Mouse (Mus musculus) left cerebral cortex, postnatal 36 days (tissue): Measurements from ENCODE around the gene Tceal9. TPM values are rescaled to one million over a fixed set of nuclear protein-coding genes. Genes with fewer than 3 reads are reported as not detected.
"Not testable (repeated sequence)": the region's sequence is repeated elsewhere in the genome, so short reads cannot be mapped to it uniquely, and the experiment has no call there.

ENCODE experiments used
- DNase-seq, 2 experiments: peaks; one replicate each; pipeline ENCODE4 v3.0.0; 2021 to 2022; ENCODE audit warnings: low spot score in 2 of 2, mixed read lengths in 1 of 2
- intact Hi-C: fragments of 180-260 bp; cut with DNase I; formaldehyde crosslinking; loops from one replicate; pipeline ENCODE4 v1.15.1; 2025
- total RNA-seq, 2 experiments: library from RNA; stranded (reverse); gene quantifications; 2 replicates each; pipeline ENCODE4 v1.2.3; 2021

The Tceal9 gene
- 100 to 1,000 TPM; 112 to 117 TPM for total RNA-seq

DNA sequence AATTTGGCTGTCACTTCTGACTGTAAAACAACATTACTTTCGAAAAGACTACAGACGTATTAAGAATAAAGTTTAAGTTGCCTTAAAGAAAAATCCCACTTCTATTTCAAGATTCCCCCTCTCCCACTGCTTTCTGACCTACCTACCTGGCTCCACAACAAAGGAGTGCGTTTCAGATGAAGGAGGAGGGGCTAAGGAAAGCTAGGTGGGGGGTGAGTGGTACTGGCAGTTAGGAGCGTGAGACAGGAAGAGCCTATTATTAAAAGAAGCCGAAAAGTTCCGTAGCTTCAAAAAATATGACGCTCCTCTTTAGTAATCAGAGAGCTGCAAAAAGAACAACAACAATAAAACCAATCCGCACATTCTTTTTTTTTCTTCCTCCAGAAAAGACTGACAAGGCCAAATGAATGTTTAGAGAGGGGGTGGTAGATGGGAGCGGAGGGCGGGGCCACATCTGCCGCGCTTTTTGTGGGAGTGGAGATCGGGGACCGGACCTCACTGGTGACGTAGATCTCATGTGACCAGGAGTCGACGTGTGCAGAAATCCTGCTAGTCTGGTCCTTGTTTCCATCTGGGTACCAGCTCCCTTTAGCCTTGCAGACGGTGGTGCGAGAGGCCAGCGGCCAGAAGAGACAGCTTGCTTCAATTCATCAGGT, at the start of gene Tceal9:
Gene Tceal9, plus strand, starts transcription at position 506 of the 656 bp plus-strand sequence.
- peak; percentile 48 to 59 for DNase-seq
- intact Hi-C loops, result no loop called here

DNA sequence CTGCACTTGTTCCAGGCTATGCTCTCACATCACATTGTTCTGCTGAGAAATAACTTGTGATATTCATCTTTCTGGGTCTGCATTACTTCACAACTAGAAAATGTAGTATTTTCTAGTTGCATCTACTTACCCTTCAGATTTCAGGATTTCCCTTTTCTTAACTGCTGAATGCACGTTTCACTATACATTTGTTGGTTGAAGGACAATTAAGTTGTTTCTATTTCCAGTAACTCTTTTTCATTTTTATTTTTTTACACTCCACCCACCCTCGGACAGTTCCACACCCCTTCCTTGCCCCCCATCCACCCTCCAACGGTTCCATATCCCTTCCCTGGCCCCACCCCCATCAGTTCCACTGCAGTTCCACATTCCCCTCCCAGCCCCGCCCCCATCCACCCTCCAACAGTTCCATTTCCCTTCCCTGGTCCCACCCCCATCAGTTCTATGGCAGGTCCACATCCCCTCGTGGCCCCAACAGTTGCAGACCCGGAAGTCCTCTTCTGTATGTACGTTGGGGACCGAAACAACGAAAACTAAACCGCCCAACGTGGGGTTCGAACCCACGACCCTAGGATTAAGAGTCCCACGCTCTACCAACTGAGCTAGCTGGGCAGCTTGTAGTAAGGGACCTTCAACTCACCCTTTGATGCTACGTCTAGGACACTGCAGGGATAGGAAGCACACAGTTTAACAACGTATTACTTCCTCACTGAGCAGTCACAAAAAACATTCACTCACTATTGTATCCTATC, 49.5 kb upstream of the Tceal9 start:
- DNase-seq, result no peak
- intact Hi-C loops, result no loop called here

DNA sequence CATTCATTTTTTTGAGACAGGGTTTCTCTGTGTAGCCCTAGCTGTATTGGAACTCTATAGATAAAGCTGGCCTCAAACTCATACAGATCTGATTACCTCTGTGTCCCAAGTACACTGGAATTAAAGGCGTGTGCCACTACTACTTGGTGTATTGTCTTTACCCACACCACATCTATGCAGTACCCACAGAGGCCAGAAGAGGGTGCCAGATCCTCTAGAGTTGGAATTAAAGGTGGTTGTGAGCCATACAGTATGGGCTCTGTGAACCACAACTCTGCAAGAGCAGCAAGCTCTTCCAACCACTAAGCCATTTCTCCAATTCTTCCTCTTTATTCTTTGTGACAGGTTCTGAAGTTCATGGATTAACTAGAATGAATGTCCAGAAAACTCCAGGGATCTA, 48.0 kb upstream of the Tceal9 start:
- no peak for DNase-seq
- intact Hi-C loops, result no loop called here

DNA sequence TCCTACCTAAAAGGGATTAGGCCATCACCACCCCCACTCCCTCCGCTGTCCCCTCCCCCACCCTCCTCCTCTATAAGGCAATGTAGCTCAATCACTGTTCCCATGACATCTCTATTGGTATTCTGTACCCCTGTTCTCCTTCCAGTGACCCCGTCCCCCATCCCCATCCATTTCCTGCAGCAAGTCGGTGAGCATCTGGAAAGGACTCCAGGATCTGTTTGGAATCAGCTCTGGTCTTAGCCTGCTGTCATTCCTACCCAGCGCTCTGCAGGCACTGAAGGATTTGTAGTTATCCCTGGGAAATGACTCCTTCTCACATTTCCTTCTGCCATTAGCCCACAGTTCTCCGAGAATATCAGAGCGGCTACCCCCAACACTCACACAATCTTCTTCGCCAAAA, 41.6 kb upstream of the Tceal9 start:
- intact Hi-C loops, result no loop called here
- no peak for DNase-seq

DNA sequence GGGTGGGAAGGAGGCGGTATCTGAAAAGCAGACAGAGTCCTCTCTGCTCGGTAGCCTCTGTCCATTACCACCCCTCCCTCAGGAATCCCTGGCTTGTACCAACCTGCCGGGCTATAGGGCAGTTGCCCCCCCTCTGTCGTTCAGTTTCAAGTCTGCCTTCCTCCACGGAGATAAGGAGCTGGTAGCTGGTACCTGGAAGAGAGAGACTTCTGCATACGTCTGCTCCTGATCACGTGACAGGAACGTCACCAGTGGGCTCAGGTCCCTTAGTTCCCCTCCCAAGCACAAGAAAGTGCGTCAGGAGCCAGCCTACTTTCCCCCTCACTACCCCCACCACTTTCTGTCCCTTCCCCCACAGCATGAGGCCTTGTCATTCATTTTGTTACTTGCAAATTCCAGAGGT, 41.2 kb upstream of the Tceal9 start, which contains the start of gene Tceal5:
Gene Tceal5, minus strand, starts transcription at position 213 of the 403 bp plus-strand sequence.
- DNase-seq, result peak; percentile 58 to 68
- intact Hi-C loops, result no loop called here

DNA sequence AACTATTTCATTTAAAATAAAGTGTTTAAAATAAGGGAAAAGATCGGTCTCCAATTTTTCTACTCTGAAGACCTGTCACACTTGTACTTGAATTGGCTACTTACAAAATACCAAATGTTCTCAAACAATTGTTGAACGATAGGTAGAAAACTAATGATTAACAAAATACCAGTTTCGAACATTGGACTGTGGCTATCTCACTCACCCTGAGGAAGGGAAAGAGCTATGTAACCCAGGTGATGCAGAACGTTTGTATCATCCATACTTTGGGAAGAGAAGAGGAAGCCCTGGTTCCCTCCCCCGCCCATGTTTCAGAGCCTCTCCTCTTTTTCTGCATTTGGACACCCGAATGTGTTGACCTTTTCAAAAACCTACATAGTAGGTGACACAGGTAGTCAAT, 40.5 kb upstream of the Tceal9 start:
- intact Hi-C loops, result no loop called here
- DNase-seq, result no peak

DNA sequence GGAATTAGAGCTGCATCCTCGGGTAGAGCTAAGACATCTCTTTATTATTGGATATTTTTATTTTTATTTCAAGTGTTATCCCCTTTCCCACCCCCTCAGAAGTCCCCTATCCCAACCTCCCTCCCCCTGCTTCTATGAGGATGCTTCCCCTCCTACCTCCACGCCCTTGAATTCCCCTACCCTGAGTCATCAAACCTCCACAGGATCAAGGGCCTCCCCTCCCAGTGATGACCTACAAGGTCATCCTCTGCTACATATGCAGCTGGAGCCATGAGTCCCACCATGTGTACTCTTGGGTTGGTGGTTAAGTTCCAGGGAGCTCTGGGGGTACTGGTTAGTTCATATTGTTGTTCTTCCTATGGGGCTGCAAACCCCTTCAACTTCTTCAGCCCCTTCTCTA, 31.5 kb upstream of the Tceal9 start:
- intact Hi-C loops, result no loop called here
- DNase-seq, result no peak

DNA sequence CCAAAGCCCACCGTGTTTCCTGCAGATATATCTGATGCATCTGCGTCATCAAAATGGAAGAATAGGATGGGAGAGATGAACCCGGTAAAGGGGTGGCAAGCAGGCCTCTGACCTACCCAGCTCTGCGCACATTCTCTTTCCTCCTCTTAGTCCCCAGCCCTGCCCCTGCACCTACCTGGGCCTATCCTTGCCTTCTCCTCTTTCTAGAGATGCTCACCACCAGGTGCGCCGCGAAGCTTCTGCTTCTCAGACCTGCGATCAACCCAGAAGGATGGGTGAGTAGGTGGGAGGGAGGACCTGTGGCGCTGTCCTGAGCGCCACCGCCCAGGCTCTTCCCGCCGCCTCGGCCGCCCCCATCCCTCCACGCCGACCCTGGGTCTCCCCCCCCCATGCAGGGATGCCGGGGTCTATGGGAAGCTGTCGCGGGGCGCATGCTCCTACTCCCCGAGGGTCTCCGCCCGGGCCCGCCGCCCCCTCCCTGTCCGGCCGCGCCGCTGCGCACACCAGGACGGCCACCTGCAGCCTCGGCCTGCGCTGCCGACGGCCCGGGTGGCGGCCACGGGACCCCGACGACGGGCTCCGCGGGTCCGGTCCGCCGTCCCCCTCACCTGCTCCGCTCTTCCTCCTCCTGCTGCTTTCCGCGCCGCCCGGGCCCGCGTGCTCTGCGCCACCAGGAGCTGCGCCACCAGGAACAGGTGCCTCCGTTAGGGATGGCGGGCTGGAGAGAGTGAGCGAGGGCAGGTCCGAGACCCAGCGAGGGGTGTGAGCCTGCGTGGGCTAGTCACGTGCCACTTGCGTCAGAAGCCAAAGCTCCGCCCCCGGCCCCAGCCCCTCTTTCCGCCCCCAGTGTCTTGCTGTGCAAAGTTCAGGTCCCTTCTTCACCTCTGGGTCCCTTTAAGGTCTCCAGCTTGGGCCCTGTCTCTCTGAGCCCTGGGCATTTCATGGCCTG, 29.9 kb upstream of the Tceal9 start, which contains the start of the genes Tceal7 and Bex1:
Gene Tceal7, plus strand, starts transcription at position 51 of the 949 bp plus-strand sequence.
Gene Bex1, minus strand, starts transcription at position 785 of the 949 bp plus-strand sequence.
- intact Hi-C loops, result not testable (repeated sequence)

DNA sequence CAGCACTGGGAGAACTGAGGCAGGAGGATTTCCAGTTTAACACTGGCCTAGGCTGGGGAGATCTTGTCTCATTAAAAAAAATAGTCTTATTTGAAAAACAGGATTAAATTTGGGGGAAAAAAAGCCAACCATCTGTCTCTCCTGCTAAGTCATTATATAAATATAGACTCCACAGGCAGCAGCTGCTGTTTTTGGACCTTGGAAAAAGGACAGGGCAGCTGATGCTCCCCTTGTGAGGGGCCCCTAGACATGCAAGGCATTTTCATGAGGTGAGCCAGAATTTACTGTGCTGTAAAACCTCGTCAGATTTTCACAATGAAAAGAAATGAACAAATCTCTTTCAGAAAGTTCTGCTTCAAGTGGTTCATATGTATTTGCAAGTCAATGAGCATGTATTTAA, 28.6 kb upstream of the Tceal9 start:
- no peak for DNase-seq

More for the DNA sequence above, 29.9 kb upstream of the Tceal9 start, which contains the start of the genes Tceal7 and Bex1:
- DNase-seq, result not testable (repeated sequence)

DNA sequence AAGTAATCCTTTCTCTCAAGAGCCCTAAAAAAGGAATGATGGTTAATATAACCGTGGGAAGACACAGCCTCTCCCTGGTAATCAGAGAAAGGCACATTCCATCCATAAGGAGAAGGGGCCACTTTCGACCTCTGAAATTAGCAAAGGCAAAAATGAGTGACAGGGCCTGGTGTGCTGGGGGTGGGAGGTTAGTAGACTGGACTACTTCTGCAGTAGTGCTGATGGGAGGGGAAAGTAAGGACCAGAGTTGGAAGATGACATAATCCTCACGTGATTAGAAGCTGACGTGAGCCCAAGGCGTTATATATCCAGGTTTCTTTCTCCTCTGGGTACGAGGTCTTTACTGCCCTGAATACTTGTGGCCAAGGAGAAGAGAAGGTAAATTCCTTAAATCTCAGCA, 21.2 kb upstream of the Tceal9 start:
- intact Hi-C loops, result no loop called here
- no peak for DNase-seq

More for the DNA sequence above, 28.6 kb upstream of the Tceal9 start:
- intact Hi-C loops, result no loop called here

DNA sequence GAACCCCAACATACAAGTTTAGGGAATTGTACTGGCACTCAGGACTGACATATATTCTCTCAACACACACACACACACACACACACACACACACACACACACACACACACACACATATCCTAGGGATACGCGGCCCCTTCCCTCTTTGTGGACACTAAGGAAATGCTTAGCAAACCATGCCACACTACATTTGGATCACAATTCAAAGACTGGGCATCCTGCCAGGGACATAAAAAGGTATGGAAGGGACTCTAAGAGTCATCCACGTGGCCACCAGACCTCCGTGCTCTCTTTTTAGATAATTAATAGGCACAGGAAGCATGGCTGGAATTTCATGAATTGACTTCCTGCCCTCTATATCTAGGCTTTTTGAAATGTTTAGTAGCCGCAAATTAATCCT, 17.1 kb upstream of the Tceal9 start:
- intact Hi-C loops, result no loop called here
- DNase-seq, result no peak

DNA sequence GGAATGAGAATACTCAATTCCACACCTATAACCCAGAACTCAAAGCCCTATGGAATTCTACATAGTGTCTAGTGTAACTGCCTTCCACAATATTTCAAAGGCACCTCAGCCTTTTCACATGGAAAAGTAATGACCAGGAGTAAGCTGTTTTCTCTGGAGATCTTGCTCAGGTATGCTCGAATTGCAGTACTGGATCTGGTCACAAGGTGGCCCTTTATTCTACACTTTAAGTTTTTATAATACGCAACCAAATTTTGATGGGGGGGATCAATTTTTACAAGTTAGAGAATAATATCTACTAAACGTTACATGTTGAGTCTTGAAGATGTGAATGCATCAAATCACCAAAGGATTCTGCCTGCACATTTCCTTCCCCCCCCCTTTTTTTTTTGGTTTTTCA, 6.8 kb upstream of the Tceal9 start:
- intact Hi-C loops, result loop anchor here (1.0 to 5.0 kb wide), 2 partner anchors 66 to 84 kb away; no protein-coding TSS in a partner anchor
- DNase-seq, result peak in 1 of 2 experiments; percentile 18

DNA sequence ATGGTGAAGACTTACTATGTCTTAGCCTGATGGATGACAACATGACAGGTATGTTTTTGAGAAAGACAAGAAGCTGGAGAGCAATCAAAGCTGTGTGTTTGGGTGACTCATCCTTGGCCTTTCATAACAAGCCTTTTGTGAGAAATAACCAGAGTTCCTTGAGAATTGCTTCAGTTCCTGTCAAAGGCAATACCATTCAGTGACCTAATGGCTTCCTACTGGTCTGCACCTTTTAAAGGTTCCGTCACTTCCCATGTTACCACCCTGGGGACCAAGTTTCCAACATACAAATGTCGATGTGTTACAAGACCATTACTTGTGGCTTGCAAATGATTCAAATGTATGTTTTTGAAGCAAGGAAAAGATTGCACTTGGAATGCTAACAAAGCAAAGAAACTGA, 1.7 kb upstream of the Tceal9 start:
- DNase-seq, result no peak
- intact Hi-C loops, result no loop called here

DNA sequence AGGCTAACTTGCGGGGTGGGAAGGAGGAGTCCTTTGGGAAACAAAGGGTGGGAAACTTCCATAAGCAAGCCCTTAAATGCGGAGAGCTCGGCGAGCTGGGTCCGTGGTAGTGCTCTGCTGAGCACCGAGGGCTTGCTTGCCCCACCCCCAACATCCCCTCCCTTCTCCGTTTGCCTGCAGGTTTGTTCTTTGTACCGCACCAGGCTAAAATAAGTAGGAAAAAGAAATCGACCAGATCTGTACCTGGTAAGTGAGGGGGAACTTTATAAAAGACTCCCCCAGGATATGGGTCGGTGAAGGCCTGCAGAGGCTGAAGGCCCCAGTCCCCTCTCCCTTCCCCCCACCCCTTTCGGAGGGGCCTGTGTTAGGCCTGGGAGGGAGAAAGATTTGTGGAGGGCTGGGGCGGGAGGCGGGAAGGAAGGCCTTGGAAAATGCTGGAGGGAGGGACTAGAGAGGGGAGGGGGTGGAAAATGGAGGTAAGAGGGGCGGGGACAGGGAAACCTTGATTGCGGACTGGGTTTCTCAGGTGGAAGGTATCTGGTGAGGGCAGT, 717 bp downstream of the Tceal9 start:
- peak in 1 of 2 experiments; percentile 11 for DNase-seq
- intact Hi-C loops, result no loop called here

DNA sequence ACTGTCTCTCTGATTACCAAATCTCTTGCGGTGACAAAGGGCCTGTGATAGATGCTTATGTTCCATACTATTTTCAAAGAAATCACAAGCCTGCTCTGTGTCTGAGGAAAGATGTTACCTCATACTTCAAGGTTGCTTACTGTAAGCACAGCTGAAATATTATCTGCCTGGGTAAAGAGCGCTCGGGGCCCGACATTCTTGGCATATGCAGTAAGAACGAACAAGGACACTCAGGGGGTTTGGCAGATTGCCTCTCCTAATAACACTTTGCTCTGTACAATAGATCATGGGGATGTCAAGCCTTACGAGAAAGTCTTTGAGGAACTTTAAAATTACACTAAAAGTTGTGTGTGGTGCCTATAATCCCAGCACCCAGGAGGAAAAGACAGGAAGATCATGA, 3.9 kb downstream of the Tceal9 start:
- no peak for DNase-seq
- intact Hi-C loops, result no loop called here

DNA sequence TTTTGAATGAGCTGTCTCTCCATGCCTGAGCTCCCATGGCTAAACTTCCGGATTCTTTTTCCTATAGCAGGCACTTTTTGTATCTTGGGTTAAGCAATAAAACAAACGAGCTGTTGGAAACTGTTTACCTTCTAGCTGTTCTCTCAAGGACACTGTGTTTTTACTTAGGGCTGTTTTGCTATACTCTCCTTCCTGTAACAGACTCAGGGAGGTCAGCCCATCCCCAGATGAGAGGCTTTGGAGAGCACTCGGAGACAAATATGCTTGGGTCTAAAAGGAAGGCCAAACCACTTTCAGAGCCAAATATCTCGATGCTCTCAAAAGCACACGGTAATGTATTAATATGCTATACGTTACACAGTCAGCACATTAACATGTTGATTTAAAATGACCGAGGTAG, 4.8 kb downstream of the Tceal9 start:
- DNase-seq, result no peak
- intact Hi-C loops, result no loop called here

DNA sequence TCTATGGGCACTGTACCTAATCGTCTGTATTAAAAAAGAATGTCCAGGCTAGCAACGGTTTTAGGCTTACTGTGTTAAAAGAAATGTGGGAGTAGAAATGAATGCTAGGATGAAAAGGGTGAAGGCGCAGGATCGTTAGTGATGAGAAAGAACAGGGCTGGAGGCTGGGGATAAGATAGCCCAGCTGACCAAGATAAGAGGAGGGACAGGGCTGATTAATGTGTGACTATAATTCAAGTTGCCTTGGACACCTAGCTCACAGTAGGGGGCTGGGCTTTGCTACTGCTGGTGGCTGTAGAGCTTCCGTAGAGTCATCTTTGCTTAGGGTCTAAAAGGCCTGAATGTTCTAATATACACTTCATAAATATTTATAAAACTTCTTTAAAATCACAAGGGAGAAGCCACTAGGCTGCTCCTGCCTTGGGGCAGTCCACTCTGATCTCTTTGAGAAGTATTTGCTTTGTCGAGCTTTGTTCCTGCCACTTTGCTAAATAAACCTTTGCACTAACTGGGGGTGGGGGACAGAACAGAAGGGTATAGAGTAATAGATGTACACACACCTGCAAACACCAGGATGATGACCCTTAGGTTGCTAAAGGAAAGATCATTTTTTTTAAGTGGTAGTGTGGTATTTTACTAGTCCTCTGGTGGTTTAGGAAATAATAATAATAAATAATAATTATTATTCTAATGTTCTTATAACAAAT, 7.3 kb downstream of the Tceal9 start:
- intact Hi-C loops, result no loop called here
- no peak for DNase-seq

DNA sequence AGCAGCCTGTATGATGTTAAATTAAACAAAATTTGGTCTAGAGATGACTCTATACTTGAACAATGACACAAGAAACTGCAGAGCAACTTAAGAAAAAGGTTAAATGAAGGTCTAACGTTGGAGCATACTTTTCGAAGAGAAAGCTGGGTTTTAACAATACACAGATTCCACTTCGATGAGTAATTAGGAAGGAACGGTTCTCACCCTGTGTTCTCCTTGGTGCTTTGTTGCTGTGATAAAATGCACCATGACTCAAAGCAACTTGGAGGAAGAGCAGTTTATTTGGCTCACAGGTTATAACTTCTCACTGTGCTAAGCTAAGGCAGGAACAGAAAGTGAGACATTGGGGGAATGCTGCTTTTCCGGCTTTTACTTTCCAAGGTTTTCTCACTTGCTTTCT, 22.8 kb downstream of the Tceal9 start:
- DNase-seq, result no peak
- intact Hi-C loops, result no loop called here

DNA sequence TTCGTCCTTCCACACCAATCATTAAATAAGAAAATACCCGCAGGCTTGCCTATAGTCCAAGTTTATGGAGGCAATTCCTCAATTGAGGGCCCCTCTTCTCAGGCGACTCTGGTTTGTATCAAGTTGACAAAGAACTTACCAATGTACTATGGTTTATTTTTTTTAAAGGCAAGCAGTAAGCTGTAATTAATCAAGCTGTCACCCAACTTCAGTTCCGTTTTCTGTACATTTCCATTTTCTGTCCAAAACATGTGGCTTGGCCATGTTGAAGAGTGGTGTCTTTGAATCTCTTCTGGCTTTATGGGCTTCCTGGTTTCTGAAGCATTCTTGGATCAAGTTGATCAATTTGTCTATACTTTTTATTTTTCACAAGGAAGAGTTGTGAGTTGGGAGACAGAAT, 23.3 kb downstream of the Tceal9 start:
- DNase-seq, result no peak
- intact Hi-C loops, result no loop called here
